Mouse (Mus musculus): Measurements from ENCODE around the gene Acss1. TPM values are rescaled to one million over a fixed set of nuclear protein-coding genes. Genes with fewer than 3 reads are reported as not detected.

Acss1 gene
- total and polyA plus RNA-seq, 2 experiments from 2014 or later: 18.5 to 59.2 TPM

DNA sequence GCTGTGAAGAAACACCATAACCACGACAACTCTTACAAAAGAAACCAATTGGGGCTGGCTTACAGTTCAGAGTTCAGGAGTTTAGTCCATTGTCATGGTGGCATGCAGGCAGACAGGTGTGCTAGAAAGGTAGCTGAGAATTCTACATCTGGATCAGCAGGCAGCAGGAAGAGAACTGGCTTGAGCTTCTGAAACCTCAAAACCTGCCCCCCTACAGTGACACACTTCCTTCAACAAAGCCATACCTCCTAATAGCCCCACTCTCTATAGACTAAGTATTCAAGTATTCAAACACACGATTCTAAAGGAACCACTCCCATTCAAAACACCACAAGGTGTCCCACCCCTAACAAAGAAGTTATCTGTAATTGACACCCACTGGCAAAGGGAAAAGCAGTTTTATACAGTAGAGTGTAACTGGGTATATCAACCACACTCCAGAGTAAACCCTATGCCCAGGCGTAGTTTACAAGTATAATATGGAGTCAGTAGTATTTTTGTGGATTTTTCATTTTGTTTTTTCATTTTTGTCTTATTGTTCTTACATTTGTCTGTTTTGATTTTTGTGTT is 32.3 kb downstream of the Acss1 start:
- Histone ChIP-seq H3K36me3 (replicated peaks; ENCODE audit: control insufficient read depth, insufficient read depth, low read length) (no peaks in the 10 kb centered on the region), H3K9ac (replicated peaks; ENCODE audit: low read depth, low read length) (no peak overlapping the region), H3K4me2 (ENCODE audit: low read depth, low read length) (no peak overlapping the region), H3K27ac (ENCODE audit: low read depth) (no peak overlapping the region), H3K4me1 (ENCODE audit: control insufficient read depth, insufficient read depth) (no peaks in the 10 kb centered on the region), H3K9me3 (replicated peaks; ENCODE audit: control insufficient read depth, low read length) (0 out of 2 replicates have a peak, but pooled peaks cover 4% of the 10 kb centered on the region), H3K4me3 (ENCODE audit: low read depth, low read length) (no peak overlapping the region), H3K27me3 (ENCODE audit: control insufficient read depth, insufficient read depth, low read length) (no peaks in the 10 kb centered on the region)
- no peak for ATAC-seq (ENCODE audit: insufficient read depth, low read depth)
- TF ChIP-seq CTCF (IDR thresholded peaks at IDR 0.05; ENCODE audit: low read depth) (no peak), EP300 (IDR thresholded peaks at IDR 0.05; ENCODE audit: low read depth) (no peak)
- no peak for DNase-seq (ENCODE audit: low spot score)
- WGBS: 67% methylated on average over 3 of the region's 3 CpGs

DNA sequence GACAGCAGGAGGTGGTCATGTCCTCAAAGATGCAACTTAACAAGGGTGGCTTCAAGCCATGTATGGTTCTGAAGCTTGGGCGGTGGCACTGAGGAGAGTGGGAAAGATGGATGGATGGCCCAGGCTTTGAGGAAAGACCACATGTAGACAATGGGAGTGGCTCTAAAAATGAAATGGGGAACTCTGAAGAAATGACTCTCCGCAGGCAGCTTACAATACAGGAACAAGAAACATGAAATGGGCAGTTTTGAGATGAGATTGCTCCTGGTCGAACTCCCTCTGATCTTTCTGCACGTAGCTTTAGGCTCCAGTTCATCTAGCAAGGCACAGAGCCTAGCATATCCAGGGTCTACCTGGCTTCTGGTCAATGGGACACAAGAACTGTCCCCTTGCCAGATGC is 39.0 kb downstream of the Acss1 start:
- Histone ChIP-seq H3K4me3 (ENCODE audit: low read depth, low read length) (no peak overlapping the region), H3K4me1 (ENCODE audit: control insufficient read depth, insufficient read depth) (no peaks in the 10 kb centered on the region), H3K9me3 (replicated peaks; ENCODE audit: control insufficient read depth, low read length) (0 out of 2 replicates have a peak, but pooled peaks cover 4% of the 10 kb centered on the region), H3K27me3 (ENCODE audit: control insufficient read depth, insufficient read depth, low read length) (no peaks in the 10 kb centered on the region), H3K36me3 (replicated peaks; ENCODE audit: control insufficient read depth, insufficient read depth, low read length) (no peaks in the 10 kb centered on the region; the same call in none of the 2 replicates), H3K4me2 (ENCODE audit: low read depth, low read length) (no peak overlapping the region), H3K9ac (replicated peaks; ENCODE audit: low read depth, low read length) (no peak overlapping the region), H3K27ac (ENCODE audit: low read depth) (no peak overlapping the region)
- WGBS: 75% methylated on average over 4 of the region's 4 CpGs
- TF ChIP-seq CTCF (IDR thresholded peaks at IDR 0.05; ENCODE audit: low read depth) (no peak), EP300 (IDR thresholded peaks at IDR 0.05; ENCODE audit: low read depth) (no peak)
- ATAC-seq (ENCODE audit: insufficient read depth, low read depth) (no peak), DNase-seq (ENCODE audit: low spot score) (no peak)

DNA sequence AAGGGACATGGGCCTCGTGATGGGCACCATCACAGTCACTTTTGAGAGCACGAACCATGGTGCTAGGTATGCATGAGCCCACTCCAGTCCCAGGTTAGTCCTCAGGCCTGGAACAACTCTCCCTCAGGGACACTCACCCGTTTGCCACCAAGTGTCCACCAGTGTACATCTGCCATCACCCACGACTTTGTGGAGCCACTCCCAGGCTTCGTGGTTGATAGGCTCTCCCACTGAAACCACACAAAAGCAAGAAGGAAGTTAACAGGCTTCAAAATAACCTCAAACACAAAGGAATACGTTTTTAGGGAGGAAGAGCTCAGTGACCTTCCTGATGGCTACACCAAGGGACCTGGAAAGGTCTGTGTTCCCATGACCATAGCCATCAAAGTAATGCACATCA is 41.2 kb downstream of the Acss1 start:
- no peak overlapping the region for H3K27ac ChIP-seq (ENCODE audit: low read depth)
- no peaks in the 10 kb centered on the region for H3K9me3 ChIP-seq (replicated peaks; ENCODE audit: control insufficient read depth, low read length)
- H3K9ac ChIP-seq (replicated peaks; ENCODE audit: low read depth, low read length): no peak overlapping the region
- no peaks in the 10 kb centered on the region for H3K27me3 ChIP-seq (ENCODE audit: control insufficient read depth, insufficient read depth, low read length)
- no peaks in the 10 kb centered on the region for H3K4me1 ChIP-seq (ENCODE audit: control insufficient read depth, insufficient read depth)
- TF ChIP-seq EP300 (IDR thresholded peaks at IDR 0.05; ENCODE audit: low read depth) (no peak), CTCF (IDR thresholded peaks at IDR 0.05; ENCODE audit: low read depth) (no peak)
- no peak for DNase-seq (ENCODE audit: low spot score)
- H3K4me3 ChIP-seq (ENCODE audit: low read depth, low read length): no peak overlapping the region
- H3K4me2 ChIP-seq (ENCODE audit: low read depth, low read length): no peak overlapping the region
- WGBS: 53% methylated on average over 6 of the region's 6 CpGs
- no peak for ATAC-seq (ENCODE audit: insufficient read depth, low read depth)
- H3K36me3 ChIP-seq (replicated peaks; ENCODE audit: control insufficient read depth, insufficient read depth, low read length): no peaks in the 10 kb centered on the region; the same call in none of the 2 replicates

DNA sequence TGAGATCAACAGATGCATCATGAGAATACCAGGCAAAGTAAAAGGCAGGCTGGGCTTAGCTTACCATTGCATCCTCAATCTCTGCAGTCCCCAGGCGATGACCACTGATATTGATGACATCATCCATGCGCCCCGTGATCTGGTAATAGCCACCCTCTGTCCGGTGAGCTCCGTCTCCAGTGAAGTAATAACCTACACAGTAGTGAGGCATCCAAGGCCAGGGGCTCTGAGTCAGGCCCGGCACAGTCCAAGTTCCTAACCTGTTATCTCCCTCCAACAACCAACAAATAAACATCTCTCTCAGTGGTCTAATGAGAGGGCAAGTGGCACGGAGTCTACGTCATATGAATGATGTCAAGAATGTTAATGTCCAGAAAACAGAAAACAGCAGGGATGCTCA is 43.4 kb downstream of the Acss1 start:
- no peak for DNase-seq (ENCODE audit: low spot score)
- Histone ChIP-seq H3K36me3 (replicated peaks; ENCODE audit: control insufficient read depth, insufficient read depth, low read length) (peaks cover 3% of the 10 kb centered on the region), H3K27me3 (ENCODE audit: control insufficient read depth, insufficient read depth, low read length) (no peaks in the 10 kb centered on the region), H3K4me3 (ENCODE audit: low read depth, low read length) (no peak overlapping the region), H3K27ac (ENCODE audit: low read depth) (no peak overlapping the region), H3K4me1 (ENCODE audit: control insufficient read depth, insufficient read depth) (no peaks in the 10 kb centered on the region), H3K4me2 (ENCODE audit: low read depth, low read length) (no peak overlapping the region), H3K9ac (replicated peaks; ENCODE audit: low read depth, low read length) (no peak overlapping the region), H3K9me3 (replicated peaks; ENCODE audit: control insufficient read depth, low read length) (no peaks in the 10 kb centered on the region)
- TF ChIP-seq EP300 (IDR thresholded peaks at IDR 0.05; ENCODE audit: low read depth) (no peak), CTCF (IDR thresholded peaks at IDR 0.05; ENCODE audit: low read depth) (no peak)
- no peak for ATAC-seq (ENCODE audit: insufficient read depth, low read depth)
- WGBS: 83% methylated on average over 8 of the region's 8 CpGs

DNA sequence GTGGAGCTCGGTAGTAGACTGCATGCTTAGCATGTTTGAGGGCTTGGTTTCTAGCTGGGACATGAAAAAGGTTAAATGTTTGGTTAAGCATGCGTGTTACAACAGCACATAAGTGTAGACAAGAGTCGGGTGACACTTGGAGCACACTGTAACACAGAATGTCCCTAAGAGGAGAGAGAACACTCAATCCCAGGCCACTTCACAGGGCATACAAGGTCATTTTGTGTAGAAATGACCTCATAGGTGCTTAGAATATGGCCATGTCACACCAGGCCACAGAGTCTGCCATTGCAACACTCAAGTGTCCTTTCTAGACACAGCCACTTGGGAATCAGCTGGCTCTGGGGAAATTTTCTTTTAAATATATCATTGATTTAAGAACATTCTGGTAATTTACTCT is 44.3 kb downstream of the Acss1 start:
- no peaks in the 10 kb centered on the region for H3K9me3 ChIP-seq (replicated peaks; ENCODE audit: control insufficient read depth, low read length)
- H3K36me3 ChIP-seq (replicated peaks; ENCODE audit: control insufficient read depth, insufficient read depth, low read length): peaks cover 9% of the 10 kb centered on the region
- no peak for ATAC-seq (ENCODE audit: insufficient read depth, low read depth)
- H3K4me3 ChIP-seq (ENCODE audit: low read depth, low read length): no peak overlapping the region
- TF ChIP-seq CTCF (IDR thresholded peaks at IDR 0.05; ENCODE audit: low read depth): no peak
- no peak for TF ChIP-seq EP300 (IDR thresholded peaks at IDR 0.05; ENCODE audit: low read depth)
- no peak overlapping the region for H3K4me2 ChIP-seq (ENCODE audit: low read depth, low read length)
- DNase-seq (ENCODE audit: low spot score): no peak
- H3K4me1 ChIP-seq (ENCODE audit: control insufficient read depth, insufficient read depth): no peaks in the 10 kb centered on the region
- no peaks in the 10 kb centered on the region for H3K27me3 ChIP-seq (ENCODE audit: control insufficient read depth, insufficient read depth, low read length)
- WGBS: 74% methylated on average over 3 of the region's 3 CpGs
- no peak overlapping the region for H3K27ac ChIP-seq (ENCODE audit: low read depth)
- H3K9ac ChIP-seq (replicated peaks; ENCODE audit: low read depth, low read length): no peak overlapping the region

DNA sequence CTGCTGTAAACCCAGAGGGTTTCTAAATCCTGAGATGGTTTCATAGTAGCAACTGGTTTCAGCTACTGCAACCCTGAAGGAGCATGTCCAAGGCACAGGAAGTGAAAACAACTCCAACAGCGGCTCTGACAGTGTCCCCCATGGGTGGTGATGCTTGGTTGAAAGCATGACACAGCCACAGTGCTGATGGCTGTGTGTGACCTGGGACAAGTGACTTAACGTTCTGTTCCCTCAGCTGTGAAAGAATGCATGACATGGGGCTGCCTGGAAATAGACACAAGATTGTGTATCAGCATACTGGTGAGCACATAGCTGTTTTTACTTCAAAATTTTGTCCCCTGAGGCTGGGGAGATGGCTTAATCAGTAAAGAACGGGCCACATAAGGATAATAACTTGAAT is 46.6 kb downstream of the Acss1 start:
- Histone ChIP-seq H3K27me3 (ENCODE audit: control insufficient read depth, insufficient read depth, low read length) (no peaks in the 10 kb centered on the region), H3K4me2 (ENCODE audit: low read depth, low read length) (no peak overlapping the region)
- no peak for DNase-seq (ENCODE audit: low spot score)

More for the DNA sequence above, 46.6 kb downstream of the Acss1 start:
- 43% methylated on average over 3 of the region's 3 CpGs for WGBS
- Histone ChIP-seq H3K9ac (replicated peaks; ENCODE audit: low read depth, low read length) (no peak overlapping the region), H3K27ac (ENCODE audit: low read depth) (no peak overlapping the region), H3K9me3 (replicated peaks; ENCODE audit: control insufficient read depth, low read length) (no peaks in the 10 kb centered on the region), H3K36me3 (replicated peaks; ENCODE audit: control insufficient read depth, insufficient read depth, low read length) (peaks cover 15% of the 10 kb centered on the region), H3K4me3 (ENCODE audit: low read depth, low read length) (no peak overlapping the region), H3K4me1 (ENCODE audit: control insufficient read depth, insufficient read depth) (no peaks in the 10 kb centered on the region)
- TF ChIP-seq EP300 (IDR thresholded peaks at IDR 0.05; ENCODE audit: low read depth) (no peak), CTCF (IDR thresholded peaks at IDR 0.05; ENCODE audit: low read depth) (no peak)
- no peak for ATAC-seq (ENCODE audit: insufficient read depth, low read depth)
